Mouse (Mus musculus) C2C12 (cell line): ENCODE data around the gene Ppm1l.
A peak's percentile ranks its signal among the peaks of the same experiment; 100 is the strongest.

Source experiments
- CEBPB ChIP-seq: IDR thresholded peaks from one replicate; pipeline ENCODE4 v1.6.1; 2011; ENCODE audit warnings: low read depth, mild to moderate bottlenecking, control low read depth, moderate library complexity
- CTCF ChIP-seq: IDR thresholded peaks from one replicate; pipeline ENCODE4 v1.5.1; 2011; ENCODE audit not compliant: control insufficient read depth, insufficient read depth, insufficient read length

DNA sequence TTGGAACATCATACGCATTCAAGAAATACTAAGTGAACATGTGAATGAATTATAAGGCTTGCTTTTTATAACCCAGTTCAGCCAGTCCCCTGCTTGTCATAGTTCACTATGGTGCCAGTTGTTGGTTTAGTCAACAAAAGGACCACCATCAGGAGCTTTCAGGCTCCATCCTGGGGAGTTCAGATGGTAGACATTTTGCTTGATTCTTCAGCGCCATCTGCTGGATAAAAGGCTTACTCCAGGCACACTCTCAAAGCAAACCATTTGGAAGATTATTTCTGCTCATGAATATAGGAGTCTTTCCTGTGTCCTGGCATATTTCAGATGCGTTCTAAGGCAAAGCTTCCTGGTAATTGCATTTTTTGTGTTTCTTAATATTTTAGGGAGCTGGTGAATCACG, 165.2 kb downstream of the Ppm1l start:
- TF ChIP-seq CTCF (peak; percentile 13), CEBPB (no peak)
